Mouse (Mus musculus) adrenal gland, postnatal 10 days (tissue): ENCODE results near the gene Rabgap1. TPM values are rescaled to one million over a fixed set of nuclear protein-coding genes. Genes with fewer than 3 reads are reported as not detected.
"Not testable (repeated sequence)": the region's sequence is repeated elsewhere in the genome, so short reads cannot be mapped to it uniquely, and the experiment has no call there.

Experiments used
- DNase-seq: peaks from one replicate; pipeline ENCODE4 v3.0.0; 2021; ENCODE audit warnings: mixed read lengths
- long read RNA-seq, 2 experiments: library from polyadenylated mRNA; stranded (forward); transcript quantifications; one replicate each; pipeline ENCODE4 v2.0.0; 2021
- total RNA-seq, 2 experiments: library from RNA; stranded (reverse); gene quantifications; 2 replicates each; pipeline ENCODE4 v1.2.3; 2021

Gene Rabgap1
- 10 to 100 TPM; 49.5 to 61.9 TPM for total RNA-seq
- long read RNA-seq, experiment 1, full-length matches to known transcripts = 9 of 28 reads
- long read RNA-seq, experiment 1, partial matches to known transcripts = 6 of 28 reads
- long read RNA-seq, experiment 1, other reads (novel, unspliced or antisense) = 13 of 28 reads
- long read RNA-seq, experiment 2, full-length matches to known transcripts = 28 of 35 reads
- long read RNA-seq, experiment 2, partial matches to known transcripts = 3 of 35 reads
- long read RNA-seq, experiment 2, other reads (novel, unspliced or antisense) = 4 of 35 reads

DNA sequence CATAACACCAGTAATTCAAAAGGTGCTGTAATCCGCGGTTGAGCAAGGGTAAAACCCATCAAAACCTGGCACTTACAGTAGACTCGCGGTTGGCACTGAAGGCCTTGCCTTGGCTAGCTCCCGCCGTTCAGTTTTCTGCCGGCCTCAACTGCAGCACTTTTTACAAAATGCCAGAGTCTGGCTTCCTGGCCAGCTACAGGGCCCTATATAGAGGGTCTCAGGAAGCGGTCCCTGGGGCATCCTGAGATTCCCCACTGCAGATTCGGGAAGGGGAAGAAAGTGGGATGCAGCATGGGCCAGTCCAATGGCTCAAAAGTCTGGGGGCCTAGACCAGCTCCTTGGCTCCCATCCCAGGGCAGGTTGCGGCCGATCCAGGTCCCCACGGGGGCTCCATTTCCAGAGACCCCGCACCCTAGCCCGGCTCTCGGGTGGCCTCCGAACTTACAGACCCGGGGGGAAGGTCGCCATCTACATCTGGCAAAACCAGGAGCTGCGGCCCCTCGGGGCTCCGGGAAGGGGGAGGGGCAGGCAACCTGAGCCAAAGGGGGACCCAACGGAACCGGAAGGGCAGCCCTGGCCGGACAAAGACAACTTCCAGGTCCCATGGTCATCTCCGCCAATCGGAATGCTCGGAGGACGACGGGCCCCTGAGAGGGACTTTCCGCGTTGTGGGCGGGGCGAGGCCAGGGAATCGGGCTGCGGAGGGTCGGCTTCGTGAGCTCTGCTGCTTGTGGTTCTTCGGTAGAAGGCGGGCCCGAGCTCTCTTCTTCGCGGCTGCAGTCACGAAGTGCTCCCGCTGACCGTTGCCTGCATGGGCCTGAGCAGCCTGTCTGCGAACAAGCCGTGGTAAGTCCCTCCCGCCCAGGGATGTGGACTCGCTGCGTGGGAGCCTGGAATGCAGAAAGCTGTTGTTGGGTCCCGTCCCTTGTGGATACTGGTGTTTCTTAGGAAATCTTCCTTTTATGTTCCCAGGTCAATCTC is at the start of gene Rabgap1, which contains the start of the genes Zbtb26 and Zbtb6:
Gene Rabgap1 (plus strand): TSS at position 669 of the 981 bp plus-strand sequence.
Gene Zbtb26 (minus strand): TSS at position 525 of the 981 bp plus-strand sequence.
Gene Zbtb6 (minus strand): TSS at position 561 of the 981 bp plus-strand sequence.
- DNase-seq = peak; percentile 98

DNA sequence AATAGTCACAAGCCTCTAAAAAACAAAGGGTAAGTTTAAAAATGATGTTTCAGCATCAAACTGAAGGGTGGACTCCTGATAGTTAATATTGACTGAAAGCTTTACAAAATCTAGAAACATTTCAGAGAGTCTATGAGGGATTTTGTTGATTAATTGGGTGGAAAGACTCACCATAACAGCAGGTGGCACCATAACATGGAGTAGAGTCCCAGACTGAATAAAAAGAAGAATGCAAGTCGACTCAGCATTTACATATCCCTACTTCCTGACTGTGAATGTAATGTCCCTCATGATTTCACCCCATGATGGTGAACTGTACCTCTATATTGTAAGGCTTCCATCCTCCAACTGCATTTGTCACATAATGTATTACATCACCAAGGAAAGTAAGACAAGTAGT is 47.5 kb upstream of the Rabgap1 start:
- no peak for DNase-seq

- DNase-seq = no peak
Observed at GRCm38 (mm10) chr2:37421903-37422302, 21.2 kb upstream of the Rabgap1 start.

GRCm38 (mm10) chr2:37422306-37423304 is 20.5 kb upstream of the Rabgap1 start, which contains the start of gene Rc3h2:
Gene Rc3h2, minus strand, starts transcription at chr2:37422903.
- DNase-seq = peak; percentile 95

GRCm38 (mm10) chr2:37423671-37424070 is 19.4 kb upstream of the Rabgap1 start:
- DNase-seq = no peak

DNA sequence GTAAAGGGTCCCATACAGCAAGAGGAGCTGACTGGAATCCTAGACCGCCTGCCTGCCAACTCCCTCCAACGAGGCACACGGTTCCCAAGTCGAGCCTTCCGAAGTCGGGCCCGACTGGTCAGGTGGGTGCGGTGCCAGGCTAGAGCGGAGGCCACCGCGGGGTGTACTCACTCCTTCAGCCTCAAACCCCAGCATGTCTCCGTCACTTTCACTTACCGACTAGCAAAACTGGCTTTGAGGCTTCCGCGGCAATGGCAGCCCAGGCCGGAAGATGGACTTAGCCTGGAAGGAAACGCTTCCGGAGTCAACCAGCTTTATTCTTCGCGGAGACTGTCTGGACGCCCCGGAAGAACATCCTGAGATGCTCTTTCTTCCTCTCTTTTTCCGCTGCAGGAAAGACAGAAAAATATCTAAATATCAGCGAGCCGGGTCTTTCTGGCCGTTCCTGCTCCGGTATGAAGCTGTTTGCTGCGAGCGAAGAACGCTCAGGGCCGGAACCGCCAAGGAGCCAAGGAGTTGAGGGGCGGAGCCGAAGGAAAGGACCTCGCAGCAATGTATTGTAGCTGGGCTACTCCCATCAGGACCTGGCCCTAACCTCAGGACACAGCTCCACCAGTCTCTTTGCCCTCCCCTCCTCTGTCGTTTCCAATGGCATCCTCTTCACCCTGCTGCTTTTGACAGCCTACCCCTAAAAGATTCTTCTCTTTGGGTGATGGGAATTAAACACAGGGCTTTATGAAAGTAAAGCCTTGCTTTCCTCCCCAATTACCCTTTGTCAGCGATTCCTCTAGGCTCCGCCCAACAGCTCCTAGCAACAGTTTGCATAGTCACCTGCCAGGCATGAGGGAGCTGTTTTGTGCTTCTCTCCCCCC is 12.2 kb upstream of the Rabgap1 start:
- DNase-seq = peak; percentile 88

GRCm38 (mm10) chr2:37431609-37432008 is 11.5 kb upstream of the Rabgap1 start:
- peak; percentile 9 for DNase-seq

DNA sequence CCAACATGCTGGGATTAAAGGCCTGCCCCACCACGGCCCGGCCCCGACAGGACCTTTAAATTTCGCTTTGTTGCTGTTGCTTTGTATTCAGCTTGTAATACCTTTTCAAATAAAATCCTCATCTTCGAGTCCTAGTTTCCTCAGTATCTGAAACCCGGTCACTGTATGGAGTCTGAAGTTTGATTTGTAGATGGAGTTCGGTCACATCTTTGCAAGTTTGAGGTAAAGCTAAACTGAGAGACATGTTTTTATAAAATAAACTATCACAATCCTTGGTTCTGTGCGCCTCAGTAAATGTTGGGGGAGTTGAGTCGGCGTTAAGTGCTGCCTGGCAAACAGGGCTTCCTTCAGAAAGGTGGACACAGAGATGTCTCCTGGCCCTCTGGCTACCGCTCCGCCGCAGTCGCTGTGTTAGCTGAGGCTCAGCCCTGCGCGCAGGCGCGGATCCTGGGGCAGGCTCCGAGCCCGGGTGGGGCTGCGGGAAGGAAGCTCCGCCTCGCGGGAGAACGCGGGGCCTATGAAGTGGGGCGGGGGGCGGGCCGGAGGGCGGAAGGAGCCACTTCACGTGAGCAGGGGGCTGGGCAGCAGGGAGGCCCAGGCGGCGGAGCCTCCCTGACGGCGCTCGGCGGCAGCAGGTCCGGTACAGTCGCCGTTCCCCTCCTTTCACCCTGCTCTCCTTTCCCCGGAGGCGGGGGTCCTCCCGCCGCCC is 8.7 kb downstream of the Rabgap1 start:
- peak; percentile 97 for DNase-seq

GRCm38 (mm10) chr2:37452376-37452760 is 9.3 kb downstream of the Rabgap1 start:
- no peak for DNase-seq

- DNase-seq = no peak
Observed at GRCm38 (mm10) chr2:37460707-37461106, 17.6 kb downstream of the Rabgap1 start.

DNA sequence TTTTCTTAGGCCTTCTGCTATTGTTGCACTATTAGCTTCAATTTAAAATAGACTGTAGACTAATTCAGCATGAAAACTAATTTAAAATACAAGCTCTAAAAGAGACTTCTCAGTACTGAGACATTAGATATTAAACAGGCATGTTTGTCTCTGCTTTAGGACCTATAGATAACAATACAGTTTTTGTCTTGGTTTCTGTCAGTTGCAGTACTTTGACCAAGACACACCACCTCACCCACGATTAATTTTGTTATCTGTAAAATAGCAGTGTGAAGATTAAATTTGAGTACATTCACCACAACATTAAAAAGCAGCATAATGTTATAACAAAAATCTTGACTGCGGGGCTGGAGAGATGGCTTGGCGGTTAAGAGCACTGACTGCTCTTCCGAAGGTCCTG is 23.2 kb downstream of the Rabgap1 start:
- no peak for DNase-seq

- no peak for DNase-seq
Observed at GRCm38 (mm10) chr2:37479559-37479958, 36.5 kb downstream of the Rabgap1 start.

DNA sequence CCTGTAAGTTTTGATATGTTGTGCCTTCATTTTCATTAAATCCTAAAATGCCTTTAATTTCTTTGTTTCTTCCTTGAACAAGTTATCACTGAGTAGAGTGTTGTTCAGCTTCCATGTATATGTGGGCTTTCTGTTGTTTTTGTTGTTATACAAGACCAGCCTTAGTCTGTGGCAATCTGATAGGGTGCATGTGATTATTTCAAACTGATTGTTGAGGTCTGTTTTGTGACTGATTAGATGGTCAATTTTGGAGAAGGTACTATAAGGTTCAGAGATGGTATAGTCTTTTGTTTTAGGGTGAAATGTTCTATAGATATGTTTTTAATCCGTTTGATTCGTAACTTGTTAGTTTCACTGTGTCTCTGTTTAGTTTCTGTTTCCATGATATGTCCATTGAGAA is 37.0 kb downstream of the Rabgap1 start:
- no peak for DNase-seq

DNA sequence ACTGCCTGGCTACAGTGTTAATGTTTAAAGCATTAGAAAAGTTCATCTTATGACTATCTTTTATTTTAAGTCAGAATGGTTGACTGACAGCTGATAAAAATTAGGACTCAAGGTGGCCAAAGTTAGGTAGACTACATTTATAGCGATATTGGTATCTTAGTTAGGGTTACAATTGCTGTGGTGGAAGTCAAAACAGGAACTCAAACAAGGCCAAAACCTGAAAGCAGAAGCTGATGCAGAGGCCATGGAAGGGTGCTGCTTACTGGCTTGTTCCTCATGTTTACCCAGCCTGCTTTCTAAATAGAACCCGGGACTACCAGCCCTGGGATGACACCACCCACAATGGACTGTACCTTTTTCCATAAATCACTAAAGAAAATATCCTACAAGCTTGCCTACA is 41.1 kb downstream of the Rabgap1 start:
- DNase-seq = no peak

DNA sequence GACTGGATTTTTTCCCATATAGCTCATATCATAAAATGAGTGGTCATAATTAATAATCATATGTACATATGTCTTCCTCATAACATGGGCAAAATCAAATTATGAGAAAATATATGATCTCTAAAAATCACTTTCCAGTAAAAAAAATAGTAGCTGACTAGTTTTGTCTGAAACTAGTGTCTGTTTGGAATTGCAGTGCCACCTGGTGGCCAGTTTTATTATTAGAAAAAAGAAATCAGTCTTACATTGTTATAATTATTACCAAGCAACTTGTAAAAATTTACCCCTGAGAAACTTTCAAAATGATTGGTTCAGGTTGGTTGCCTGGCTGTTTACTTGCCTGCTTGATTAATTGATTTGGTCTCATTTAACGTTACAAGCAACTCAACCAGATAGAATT is 42.3 kb downstream of the Rabgap1 start:
- DNase-seq = peak; percentile 55

DNA sequence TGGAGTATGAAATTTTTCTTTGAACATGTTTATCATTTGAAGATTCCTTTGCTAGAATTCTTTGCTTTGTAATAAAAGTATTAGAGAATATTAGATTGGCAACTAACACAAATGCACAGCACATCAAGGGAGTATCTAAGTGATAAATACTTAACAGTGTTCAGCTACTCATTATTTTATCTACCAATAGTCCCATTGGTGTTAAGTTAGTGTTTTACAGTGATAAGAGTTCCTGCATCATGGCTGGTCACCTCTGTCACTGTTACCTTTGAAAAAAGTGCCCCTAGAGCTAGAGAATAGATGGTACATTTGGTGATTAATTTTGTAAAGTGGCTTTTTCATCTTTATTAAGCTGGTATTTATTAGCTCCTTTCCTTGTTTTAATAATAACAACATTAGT is 43.3 kb downstream of the Rabgap1 start:
- DNase-seq = no peak

GRCm38 (mm10) chr2:37488956-37489355 is 45.9 kb downstream of the Rabgap1 start:
- DNase-seq = no peak

DNA sequence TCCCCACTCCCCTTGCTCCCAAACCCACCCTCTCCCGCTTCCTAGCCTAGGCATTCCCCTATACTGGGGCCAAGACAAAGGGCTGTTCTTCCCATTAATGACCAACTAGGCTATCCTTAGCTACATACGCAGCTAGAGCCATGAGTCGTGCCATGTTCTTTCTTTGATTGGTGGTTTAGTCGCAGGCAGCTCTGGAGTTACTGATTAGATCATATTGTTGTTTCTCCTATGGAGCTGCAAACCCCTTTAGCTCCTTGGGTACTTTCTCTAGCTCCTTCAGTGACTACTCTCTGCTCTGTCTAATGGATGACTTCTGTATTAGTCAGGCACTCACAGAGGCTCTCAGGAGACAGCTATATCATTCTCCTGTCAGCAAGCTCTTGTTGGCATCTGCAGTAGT is 54.2 kb downstream of the Rabgap1 start:
- DNase-seq = no peak

DNA sequence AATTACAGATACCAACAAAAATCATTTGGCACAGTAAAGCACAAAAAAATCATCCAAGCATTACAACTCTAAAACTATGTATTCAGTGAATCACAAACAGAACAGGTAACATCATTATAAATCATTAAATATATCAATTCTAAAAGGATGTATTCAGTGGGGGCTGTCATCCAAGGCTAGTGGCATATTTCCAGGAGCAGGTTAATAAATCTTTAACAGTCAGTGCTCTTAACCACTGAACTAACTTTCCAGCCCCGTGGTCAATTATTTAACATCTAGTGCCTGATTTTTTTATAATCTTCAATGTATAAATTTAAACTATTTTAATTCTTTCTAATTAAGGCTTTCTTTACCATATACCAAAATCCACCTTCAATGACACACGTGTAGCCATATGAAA is 62.8 kb downstream of the Rabgap1 start:
- DNase-seq = not testable (repeated sequence)
